Mouse (Mus musculus): Measurements from ENCODE around the gene Sh2b2.
"Not testable (repeated sequence)": the region's sequence is repeated elsewhere in the genome, so short reads cannot be mapped to it uniquely, and the experiment has no call there.

- TF ChIP-seq POLR2A (IDR thresholded peaks at IDR 0.05; ENCODE audit: low read depth, low read length); CTCF (conservative IDR thresholded peaks at IDR 0.05; ENCODE audit: insufficient read depth, insufficient read length, low read depth, low read length): not testable (repeated sequence)
Observed at GRCm38 (mm10) chr5:136211341-136212102, 34.8 kb downstream of the Sh2b2 start.

Data from kidney, adult 2 months (tissue).